Mouse (Mus musculus) small intestine, adult 2 months (tissue): ENCODE measurements around the gene Olfml3.

Experiments
- CTCF ChIP-seq: fragments of 200-500 bp; IDR thresholded peaks from 2 replicates; pipeline ENCODE4 v1.5.1; 2012; ENCODE audit warnings: low read depth, mild to moderate bottlenecking, control low read depth, inconsistent platforms, low read length, moderate library complexity, mixed read lengths; ENCODE audit not compliant: insufficient replicate concordance, insufficient read length; ENCODE audit errors: extremely low read depth
- POLR2A ChIP-seq: fragments of 200-500 bp; IDR thresholded peaks from 2 replicates; pipeline ENCODE4 v1.6.1; 2012; ENCODE audit warnings: low read depth, mild to moderate bottlenecking, control low read depth, inconsistent platforms, low read length, moderate library complexity

DNA sequence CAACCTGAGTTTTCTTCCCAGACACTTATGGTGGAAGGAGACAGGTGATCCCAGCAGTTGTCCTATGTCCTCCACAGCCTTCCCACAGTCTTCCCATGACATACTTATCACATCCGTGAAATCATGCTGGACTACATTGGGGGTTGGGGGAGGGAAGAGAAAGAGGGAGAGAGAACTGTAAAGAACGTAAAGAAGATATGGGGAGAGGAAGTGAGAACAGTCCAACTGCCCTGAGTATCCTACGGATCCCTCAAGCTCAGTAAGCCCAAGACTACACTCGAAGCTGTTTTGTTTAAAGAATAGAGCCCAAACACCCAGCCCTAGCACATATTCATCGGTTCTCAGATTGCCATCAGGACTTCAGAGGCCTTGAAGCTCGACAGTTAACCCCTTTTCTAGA lies 40.9 kb upstream of the Olfml3 start:
- TF ChIP-seq CTCF (no peak), POLR2A (no peak)
